Mouse (Mus musculus) lung, postnatal 0 days (tissue): ENCODE results near the gene Pth1r.

Experiments
- CTCF ChIP-seq: IDR thresholded peaks from 2 replicates; pipeline ENCODE4 v1.5.1; 2016; ENCODE audit warnings: antibody characterized with exemption, mild to moderate bottlenecking
- EP300 ChIP-seq: IDR thresholded peaks from 2 replicates; pipeline ENCODE4 v1.6.1; 2016; ENCODE audit warnings: antibody characterized with exemption, mild to moderate bottlenecking, control low read depth

GRCm38 (mm10) chr9:110778559-110778958 is 31.6 kb upstream of the Pth1r start:
- TF ChIP-seq CTCF (no peak; the same call in 1 of the 2 replicates), EP300 (no peak)
